ENCODE assay signal across 12 mouse cellular contexts in genomic region chr2:180235788-180236187, GRCm38 (mm10). TPM values are rescaled to one million over a fixed set of nuclear protein-coding genes. Genes with fewer than 3 reads are reported as not detected.
DNase-seq lines count a peak whose midpoint lies in the region; ATAC-seq and TF ChIP-seq lines count a peak whose summit lies in the region.
"Had no signal": no experiment of that assay in that cellular context is flagged by ENCODE, and none has a peak within 500 bp of the region (broad histone marks: within the 10 kb centered on the region; RNA-seq: fewer than 3 reads in every experiment).

No protein-coding gene starts in this region.

- 0 out of 2 replicates have a peak, but pooled peaks have one; percentile 19 for TF ChIP-seq EP300 in lung, postnatal 0 days (IDR thresholded peaks at IDR 0.05)

- DNase-seq in forebrain, embryonic 10.5 days (ENCODE audit: extremely low spot score, low spot score): no peak
- no peak for DNase-seq in kidney, adult 8-10 months
- DNase-seq in lung, postnatal 0 days (ENCODE audit: low spot score): peak; percentile 62
- DNase-seq in cerebellum, adult 9-10 months: no peak
- DNase-seq: gastrocnemius, adult 2 months; right cerebral cortex, postnatal 25 days had no signal

- H3K4me2 ChIP-seq in forebrain, embryonic 16.5 days (ENCODE audit: low read length): no peak overlapping the region
- H3K4me2 ChIP-seq in kidney, embryonic 16.5 days (replicated peaks; ENCODE audit: low read depth, low read length): no peak overlapping the region
- H3K4me2 ChIP-seq in intestine, embryonic 16.5 days (ENCODE audit: low read depth, low read length): no peak overlapping the region
- H3K4me2 ChIP-seq in lung, postnatal 0 days (replicated peaks; ENCODE audit: low read depth, low read length): no peak overlapping the region

- H3K4me1 ChIP-seq in forebrain, embryonic 10.5 days: peaks cover 13% of the 10 kb centered on the region
- no peaks in the 10 kb centered on the region for H3K4me1 ChIP-seq in forebrain, embryonic 16.5 days (replicated peaks; ENCODE audit: control insufficient read depth, insufficient read depth, low read length)
- H3K4me1 ChIP-seq in kidney, embryonic 16.5 days (ENCODE audit: insufficient read depth, low read length): peaks cover 24% of the 10 kb centered on the region
- H3K4me1 ChIP-seq in intestine, embryonic 16.5 days (ENCODE audit: control insufficient read depth, insufficient read depth, low read length): peaks cover 12% of the 10 kb centered on the region
- peaks cover 29% of the 10 kb centered on the region for H3K4me1 ChIP-seq in lung, postnatal 0 days (ENCODE audit: insufficient read depth, low read depth, low read length)

- no peak for TF ChIP-seq CTCF in lung, postnatal 0 days (IDR thresholded peaks at IDR 0.05)

- no peaks in the 10 kb centered on the region for H3K27me3 ChIP-seq in forebrain, embryonic 10.5 days (ENCODE audit: poor library complexity, severe bottlenecking)
- H3K27me3 ChIP-seq in forebrain, embryonic 16.5 days (replicated peaks; ENCODE audit: control insufficient read depth, insufficient read depth, low read length): no peaks in the 10 kb centered on the region
- H3K27me3 ChIP-seq in kidney, embryonic 16.5 days (ENCODE audit: insufficient read depth, low read length): no peaks in the 10 kb centered on the region
- H3K27me3 ChIP-seq in intestine, embryonic 16.5 days (replicated peaks; ENCODE audit: control insufficient read depth, insufficient read depth, low read length): no peaks in the 10 kb centered on the region
- no peaks in the 10 kb centered on the region for H3K27me3 ChIP-seq in lung, postnatal 0 days (replicated peaks; ENCODE audit: insufficient read depth, low read length)

- no peaks in the 10 kb centered on the region for H3K9me3 ChIP-seq in forebrain, embryonic 10.5 days
- H3K9me3 ChIP-seq in forebrain, embryonic 16.5 days (ENCODE audit: control insufficient read depth, low read length): no peaks in the 10 kb centered on the region
- H3K9me3 ChIP-seq in kidney, embryonic 16.5 days (ENCODE audit: low read length): no peaks in the 10 kb centered on the region
- H3K9me3 ChIP-seq in intestine, embryonic 16.5 days (ENCODE audit: control insufficient read depth, low read length): no peaks in the 10 kb centered on the region
- H3K9me3 ChIP-seq in lung, postnatal 0 days (ENCODE audit: low read length): no peaks in the 10 kb centered on the region

- no peak overlapping the region for H3K9ac ChIP-seq in forebrain, embryonic 16.5 days (replicated peaks; ENCODE audit: low read depth, low read length)
- H3K9ac ChIP-seq in kidney, embryonic 16.5 days (replicated peaks; ENCODE audit: low read length): no peak overlapping the region
- H3K9ac ChIP-seq in intestine, embryonic 16.5 days (ENCODE audit: low read depth, low read length): no peak overlapping the region
- H3K9ac ChIP-seq in lung, postnatal 0 days (replicated peaks; ENCODE audit: low read depth): no peak overlapping the region

- no peak overlapping the region for H3K4me3 ChIP-seq in forebrain, embryonic 10.5 days
- H3K4me3 ChIP-seq in forebrain, embryonic 16.5 days (replicated peaks; ENCODE audit: low read length): no peak overlapping the region
- no peak overlapping the region for H3K4me3 ChIP-seq in kidney, embryonic 16.5 days (ENCODE audit: low read length)
- no peak overlapping the region for H3K4me3 ChIP-seq in intestine, embryonic 16.5 days (ENCODE audit: low read length)
- no peak overlapping the region for H3K4me3 ChIP-seq in lung, postnatal 0 days (ENCODE audit: low read depth, low read length)
- H3K4me3 ChIP-seq: gastrocnemius, adult 2 months had no signal

- no peaks in the 10 kb centered on the region for H3K36me3 ChIP-seq in forebrain, embryonic 10.5 days (replicated peaks)
- H3K36me3 ChIP-seq in forebrain, embryonic 16.5 days (ENCODE audit: control insufficient read depth, insufficient read depth): no peaks in the 10 kb centered on the region
- H3K36me3 ChIP-seq in kidney, embryonic 16.5 days (ENCODE audit: insufficient read depth, low read length): no peaks in the 10 kb centered on the region
- H3K36me3 ChIP-seq in intestine, embryonic 16.5 days (ENCODE audit: control insufficient read depth, insufficient read depth, low read length): no peaks in the 10 kb centered on the region
- no peaks in the 10 kb centered on the region for H3K36me3 ChIP-seq in lung, postnatal 0 days (ENCODE audit: insufficient read depth, low read length)

- WGBS in forebrain, embryonic 10.5 days: 92% methylated on average over 4 of the region's 4 CpGs
- WGBS in forebrain, embryonic 16.5 days: 96% methylated on average over 4 of the region's 4 CpGs
- 80% methylated on average over 4 of the region's 4 CpGs for WGBS in kidney, embryonic 16.5 days
- 72% methylated on average over 4 of the region's 4 CpGs for WGBS in intestine, embryonic 16.5 days
- 59% methylated on average over 4 of the region's 4 CpGs for whole genome bisulfite sequencing in lung, postnatal 0 days

- H3K27ac ChIP-seq in forebrain, embryonic 10.5 days: 0 out of 2 replicates have a peak overlapping the region, but pooled peaks have one; percentile 12
- H3K27ac ChIP-seq in forebrain, embryonic 16.5 days (ENCODE audit: low read length): no peak overlapping the region
- peak overlapping the region; percentile 92 for H3K27ac ChIP-seq in kidney, embryonic 16.5 days (ENCODE audit: low read length)
- H3K27ac ChIP-seq in intestine, embryonic 16.5 days (ENCODE audit: low read length): peak overlapping the region; percentile 87; the same call in 1 of the 2 replicates
- peak overlapping the region; percentile 91 for H3K27ac ChIP-seq in lung, postnatal 0 days (ENCODE audit: low read length)
- H3K27ac ChIP-seq: gastrocnemius, adult 2 months; macrophage had no signal

- ATAC-seq in forebrain, embryonic 16.5 days: no peak
- ATAC-seq in kidney, embryonic 16.5 days (ENCODE audit: low FRiP score, low TSS enrichment): no peak
- ATAC-seq in intestine, embryonic 16.5 days: no peak
- peak; percentile 32 for ATAC-seq in lung, postnatal 0 days
- ATAC-seq in cerebellum, adult (ENCODE audit: insufficient number of reproducible peaks, low FRiP score, low TSS enrichment): no peak

RNA-seq across cellular contexts. Expression of gene Lama5, which starts 10.1 kb away (rescaled TPM):
- polyA plus RNA-seq in forebrain, embryonic 10.5 days (2016; fragmentation: Nextera tagmentation; extraction: Ambion mirVana): 10.7 and 11.2 TPM in 2 replicates
- 3.0 and 3.2 TPM in 2 replicates for polyA plus RNA-seq in forebrain, embryonic 16.5 days (2015; fragmentation: Nextera tagmentation; extraction: Ambion mirVana)
- 53.1 and 57.4 TPM in 2 replicates for polyA plus RNA-seq in kidney, embryonic 16.5 days (2015; fragmentation: Nextera tagmentation; extraction: Ambion mirVana)
- polyA plus RNA-seq in intestine, embryonic 16.5 days (2015; fragmentation: Nextera tagmentation; extraction: Ambion mirVana): 26.7 and 29.7 TPM in 2 replicates
- 83.7 and 85.3 TPM in 2 replicates for polyA plus RNA-seq in lung, postnatal 0 days (2015; fragmentation: Nextera tagmentation; extraction: Ambion mirVana)
- polyA plus RNA-seq: macrophage had no signal

RNA-seq across cellular contexts. Expression of gene Rps21, which starts 21.4 kb away (rescaled TPM):
- polyA plus RNA-seq in forebrain, embryonic 10.5 days (2016; fragmentation: Nextera tagmentation; extraction: Ambion mirVana): 560 and 577 TPM in 2 replicates
- polyA plus RNA-seq in forebrain, embryonic 16.5 days (2015; fragmentation: Nextera tagmentation; extraction: Ambion mirVana): 305 and 334 TPM in 2 replicates
- 435 and 485 TPM in 2 replicates for polyA plus RNA-seq in kidney, embryonic 16.5 days (2015; fragmentation: Nextera tagmentation; extraction: Ambion mirVana)
- 471 and 487 TPM in 2 replicates for polyA plus RNA-seq in intestine, embryonic 16.5 days (2015; fragmentation: Nextera tagmentation; extraction: Ambion mirVana)
- 418 and 453 TPM in 2 replicates for polyA plus RNA-seq in lung, postnatal 0 days (2015; fragmentation: Nextera tagmentation; extraction: Ambion mirVana)

RNA-seq across cellular contexts. Expression of gene Cables2, which starts 37.5 kb away (rescaled TPM):
- 9.2 and 12.0 TPM in 2 replicates for polyA plus RNA-seq in forebrain, embryonic 10.5 days (2016; fragmentation: Nextera tagmentation; extraction: Ambion mirVana)
- polyA plus RNA-seq in forebrain, embryonic 16.5 days (2015; fragmentation: Nextera tagmentation; extraction: Ambion mirVana): 16.1 and 18.5 TPM in 2 replicates
- polyA plus RNA-seq in kidney, embryonic 16.5 days (2015; fragmentation: Nextera tagmentation; extraction: Ambion mirVana): 6.7 and 11.2 TPM in 2 replicates
- 2.8 and 4.8 TPM in 2 replicates for polyA plus RNA-seq in intestine, embryonic 16.5 days (2015; fragmentation: Nextera tagmentation; extraction: Ambion mirVana)
- polyA plus RNA-seq in lung, postnatal 0 days (2015; fragmentation: Nextera tagmentation; extraction: Ambion mirVana): 15.5 and 16.1 TPM in 2 replicates

RNA-seq across cellular contexts. Expression of gene Rbbp8nl, which starts 53.9 kb away (rescaled TPM):
- 0.32 and 0.35 TPM in 2 replicates for polyA plus RNA-seq in forebrain, embryonic 10.5 days (2016; fragmentation: Nextera tagmentation; extraction: Ambion mirVana)
- not detected in 2 replicates for polyA plus RNA-seq in forebrain, embryonic 16.5 days (2015; fragmentation: Nextera tagmentation; extraction: Ambion mirVana)
- polyA plus RNA-seq in kidney, embryonic 16.5 days (2015; fragmentation: Nextera tagmentation; extraction: Ambion mirVana): 1.5 and 1.6 TPM in 2 replicates
- 2.5 TPM in 2 replicates for polyA plus RNA-seq in intestine, embryonic 16.5 days (2015; fragmentation: Nextera tagmentation; extraction: Ambion mirVana)
- 0.20 and 0.46 TPM in 2 replicates for polyA plus RNA-seq in lung, postnatal 0 days (2015; fragmentation: Nextera tagmentation; extraction: Ambion mirVana)
- polyA plus RNA-seq: macrophage; testis, adult 2 months had no signal
